Mouse (Mus musculus) MEL (cell line): ENCODE data around the gene Pla1a.

Source experiments
- CHD1 ChIP-seq: IDR thresholded peaks from 2 replicates; pipeline ENCODE4 v1.6.1; 2012; ENCODE audit warnings: low read depth, mild to moderate bottlenecking, inconsistent platforms, low read length, improper control_type of control experiment
- CTCF ChIP-seq, 3 experiments: IDR thresholded peaks in 2 of 3; conservative IDR thresholded peaks in 1 of 3; 2 replicates each; pipeline ENCODE4 v1.5.1; 2011 to 2012; ENCODE audit warnings: low read length in 3 of 3, low read depth in 2 of 3, mild to moderate bottlenecking in 2 of 3, improper control_type of control experiment in 1 of 3, inconsistent platforms in 1 of 3, mixed read lengths in 1 of 3, moderate library complexity in 1 of 3; ENCODE audit not compliant: control insufficient read depth in 1 of 3, insufficient read depth in 1 of 3, poor library complexity in 1 of 3, severe bottlenecking in 1 of 3
- EP300 ChIP-seq, 2 experiments: IDR thresholded peaks; 2 replicates each; pipeline ENCODE4 v1.6.1; 2011; ENCODE audit warnings: improper control_type of control experiment in 2 of 2, low read length in 2 of 2, low read depth in 1 of 2, mild to moderate bottlenecking in 1 of 2
- MAX ChIP-seq: IDR thresholded peaks from 2 replicates; pipeline ENCODE4 v1.6.1; 2011; ENCODE audit warnings: low read length, improper control_type of control experiment
- MAZ ChIP-seq: IDR thresholded peaks from 2 replicates; pipeline ENCODE4 v1.6.1; 2012; ENCODE audit warnings: low read depth, mild to moderate bottlenecking, inconsistent platforms, low read length, improper control_type of control experiment
- POLR2A ChIP-seq, 2 experiments: IDR thresholded peaks; 2 replicates each; pipeline ENCODE4 v1.6.1; 2011 to 2012; ENCODE audit warnings: low read length in 2 of 2, mild to moderate bottlenecking in 2 of 2, control low read depth in 1 of 2, improper control_type of control experiment in 1 of 2, low read depth in 1 of 2, moderate library complexity in 1 of 2; ENCODE audit not compliant: control insufficient read depth in 1 of 2, insufficient read depth in 1 of 2, poor library complexity in 1 of 2
- POLR2AphosphoS2 ChIP-seq: IDR thresholded peaks from 2 replicates; pipeline ENCODE4 v1.6.1; 2011; ENCODE audit warnings: low read length, improper control_type of control experiment
- RCOR1 ChIP-seq: IDR thresholded peaks from 2 replicates; pipeline ENCODE4 v1.6.1; 2012; ENCODE audit warnings: low read depth, mild to moderate bottlenecking, inconsistent platforms, low read length, improper control_type of control experiment
- TAL1 ChIP-seq: IDR thresholded peaks from 2 replicates; pipeline ENCODE4 v1.6.1; 2012; ENCODE audit warnings: mild to moderate bottlenecking, inconsistent platforms, low read length, moderate library complexity, mixed read lengths
- TCF12 ChIP-seq: IDR thresholded peaks from 2 replicates; pipeline ENCODE4 v1.6.1; 2014; ENCODE audit warnings: low read depth, mild to moderate bottlenecking, inconsistent platforms, low read length, improper control_type of control experiment, moderate library complexity
- USF1 ChIP-seq: IDR thresholded peaks from 2 replicates; pipeline ENCODE4 v1.6.1; 2014; ENCODE audit warnings: low read depth, mild to moderate bottlenecking, inconsistent platforms, low read length, improper control_type of control experiment, moderate library complexity

DNA sequence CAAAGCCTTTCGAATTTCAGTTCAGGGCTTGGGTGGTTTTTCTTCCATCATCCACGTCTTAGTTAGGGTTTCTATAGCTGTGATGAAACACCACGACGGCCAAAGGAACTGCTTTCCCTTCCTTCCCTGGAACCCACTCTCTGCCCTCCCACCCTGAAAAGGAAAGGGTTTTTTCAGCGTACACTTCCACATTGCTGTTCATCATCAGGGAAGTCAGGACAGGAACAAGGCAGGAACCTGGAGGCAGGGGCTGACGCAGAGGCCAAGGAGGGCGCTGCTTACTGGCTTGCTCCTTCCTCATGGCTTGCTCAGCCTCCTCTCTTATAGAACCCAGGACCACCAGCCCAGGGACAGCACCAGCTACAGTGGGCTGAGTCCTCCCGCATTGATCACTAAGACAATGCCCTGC is 56.1 kb downstream of the Pla1a start:
- TF ChIP-seq EP300 (IDR thresholded peaks at IDR 0.05; ENCODE audit: low read depth in 1 of 2, low read length in 2 of 2): no peak
- TF ChIP-seq CTCF (IDR thresholded peaks at IDR 0.05 in 2 of 3, conservative IDR thresholded peaks at IDR 0.05 in 1 of 3; ENCODE audit: control insufficient read depth in 1 of 3, insufficient read depth in 1 of 3, low read depth in 2 of 3, low read length in 3 of 3, poor library complexity in 1 of 3, severe bottlenecking in 1 of 3): no peak
- no peak for TF ChIP-seq RCOR1
- no peak for TF ChIP-seq MAZ
- no peak for TF ChIP-seq TCF12
- no peak for TF ChIP-seq TAL1
- TF ChIP-seq USF1: no peak
- TF ChIP-seq POLR2A (IDR thresholded peaks at IDR 0.05; ENCODE audit: control insufficient read depth in 1 of 2, insufficient read depth in 1 of 2, low read depth in 1 of 2, low read length in 2 of 2, poor library complexity in 1 of 2): no peak
- no peak for TF ChIP-seq POLR2AphosphoS2
- no peak for TF ChIP-seq CHD1
- TF ChIP-seq MAX: no peak
